Mouse (Mus musculus): ENCODE data around the gene Oas1a.

DNA sequence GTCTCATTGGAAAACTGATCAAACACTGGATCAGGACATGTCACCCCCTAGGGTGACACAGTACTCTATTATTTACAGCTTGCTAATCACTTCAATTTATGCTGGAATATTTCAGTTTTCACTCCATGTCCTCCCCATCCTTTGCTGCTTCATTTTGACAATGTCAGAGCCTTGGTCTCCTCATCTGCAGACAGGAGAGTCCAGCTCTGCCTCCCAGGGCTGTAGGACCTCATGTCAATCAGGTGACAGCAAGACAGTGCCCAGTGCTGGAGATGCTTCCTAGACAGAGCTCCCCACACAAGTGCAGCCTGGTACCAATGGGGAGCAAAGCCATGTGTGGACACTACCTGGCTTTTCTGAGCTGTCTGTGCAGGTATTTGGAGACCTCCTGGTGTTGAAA is 8.6 kb downstream of the Oas1a start:
- no peak for TF ChIP-seq CTCF (IDR thresholded peaks at IDR 0.05; ENCODE audit: low read depth)
- no peak for TF ChIP-seq EP300 (IDR thresholded peaks at IDR 0.05; ENCODE audit: low read depth)

All from liver, postnatal 0 days (tissue).